Mouse (Mus musculus): Measurements from ENCODE around the gene Abcb1a.

- TF ChIP-seq MXI1 (IDR thresholded peaks at IDR 0.05; ENCODE audit: low read depth, low read length) (no peak), MYC (IDR thresholded peaks at IDR 0.05; ENCODE audit: low read depth, low read length) (no peak), ETS1 (conservative IDR thresholded peaks at IDR 0.05; ENCODE audit: low read depth, low read length) (no peak), POLR2A (IDR thresholded peaks at IDR 0.05; ENCODE audit: low read depth, low read length) (no peak), EP300 (IDR thresholded peaks at IDR 0.05; ENCODE audit: low read length) (no peak), CTCF (conservative IDR thresholded peaks at IDR 0.05 in 1 of 2, IDR thresholded peaks at IDR 0.05 in 1 of 2; ENCODE audit: low read depth in 2 of 2, low read length in 2 of 2) (no peak), MEF2A (IDR thresholded peaks at IDR 0.05; ENCODE audit: borderline replicate concordance, low read depth, low read length) (no peak), TBP (conservative IDR thresholded peaks at IDR 0.05; ENCODE audit: low read depth, low read length) (no peak), CHD2 (IDR thresholded peaks at IDR 0.05; ENCODE audit: low read length) (no peak), JUND (conservative IDR thresholded peaks at IDR 0.05; ENCODE audit: low read depth, low read length) (no peak)
Measured at GRCm38 (mm10) chr5:8716061-8716460, 56.2 kb downstream of the Abcb1a start.
